Mouse (Mus musculus): ENCODE measurements around the gene Myh10.

DNA sequence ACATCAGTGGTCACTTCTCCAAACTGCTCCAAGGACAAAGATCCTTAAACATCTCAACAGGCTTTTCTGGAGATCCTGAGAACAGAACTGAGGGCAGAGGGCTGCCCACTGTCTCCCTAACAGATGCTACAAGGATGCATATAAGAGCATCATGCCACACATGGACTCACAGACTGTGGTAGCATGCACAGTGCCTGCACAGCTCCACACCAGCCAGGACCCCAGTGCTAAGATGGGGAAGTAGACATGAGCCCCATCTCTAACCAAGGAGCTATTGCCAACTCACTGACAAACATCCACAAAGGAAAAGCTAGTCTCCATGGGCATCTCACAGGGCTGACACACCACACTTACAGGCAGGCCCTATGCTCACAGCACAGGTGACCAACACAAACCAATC lies 142.2 kb downstream of the Myh10 start:
- TF ChIP-seq CTCF (conservative IDR thresholded peaks at IDR 0.05; ENCODE audit: insufficient read depth, insufficient read length, low read depth, low read length) (no peak), POLR2A (IDR thresholded peaks at IDR 0.05; ENCODE audit: low read depth, low read length) (no peak)
